Mouse (Mus musculus) kidney, embryonic 16.5 days (tissue): ENCODE results near the gene Mcu. TPM values are rescaled to one million over a fixed set of nuclear protein-coding genes. Genes with fewer than 3 reads are reported as not detected.

Source experiments
- ATAC-seq: fragments of 200-750 bp; cut with Nextera tagmentation; 2 replicates; pipeline ENCODE4 v1.8.0; 2017; ENCODE audit warnings: moderate TSS enrichment; ENCODE audit not compliant: low FRiP score, low TSS enrichment
- H3K27ac ChIP-seq: fragments of 300-500 bp; sonication (generic); 2 replicates; pipeline ENCODE4 v1.5.1; 2014; ENCODE audit warnings: low read length
- H3K27me3 ChIP-seq: fragments of 300-500 bp; sonication (generic); 2 replicates; pipeline ENCODE4 v1.6.1; 2014; ENCODE audit warnings: low read length, control low read depth, mixed read lengths; ENCODE audit not compliant: insufficient read depth
- H3K36me3 ChIP-seq: fragments of 300-500 bp; sonication (generic); 2 replicates; pipeline ENCODE4 v1.6.1; 2014; ENCODE audit warnings: low read length, control low read depth, mixed read lengths; ENCODE audit not compliant: insufficient read depth
- H3K4me1 ChIP-seq: fragments of 300-500 bp; sonication (generic); 2 replicates; pipeline ENCODE4 v1.6.1; 2014; ENCODE audit warnings: low read length, control low read depth, mixed read lengths; ENCODE audit not compliant: insufficient read depth
- H3K4me2 ChIP-seq: fragments of 300-500 bp; sonication (generic); replicated peaks from 2 replicates; pipeline ENCODE4 v1.6.1; 2014; ENCODE audit warnings: low read depth, low read length
- H3K4me3 ChIP-seq: fragments of 300-500 bp; sonication (generic); 2 replicates; pipeline ENCODE4 v1.5.1; 2014; ENCODE audit warnings: mild to moderate bottlenecking, low read length
- H3K9ac ChIP-seq: fragments of 300-500 bp; sonication (generic); replicated peaks from 2 replicates; pipeline ENCODE4 v1.6.1; 2014; ENCODE audit warnings: low read length
- H3K9me3 ChIP-seq: fragments of 300-500 bp; sonication (generic); 2 replicates; pipeline ENCODE4 v1.6.1; 2016; ENCODE audit warnings: low read length, control low read depth
- WGBS: fragments of 180-500 bp; shearing (Covaris S2); extraction: QIAGEN DNeasy Blood & Tissue Kit; methylation state at CpG from one replicate; pipeline ENCODE4 v1.1.7; 2014; 5-methylcytosine and 5-hydroxymethylcytosine counted together
- polyA plus RNA-seq: library from polyadenylated mRNA; unstranded; fragments of >200 nt; fragmentation: Nextera tagmentation; extraction: Ambion mirVana; gene quantifications from 2 replicates; pipeline ENCODE4 v1.2.1, GENCODE M21; 2015

The Mcu gene
- polyA plus RNA-seq, 1 experiment from 2014 or later, result 34.7 TPM

DNA sequence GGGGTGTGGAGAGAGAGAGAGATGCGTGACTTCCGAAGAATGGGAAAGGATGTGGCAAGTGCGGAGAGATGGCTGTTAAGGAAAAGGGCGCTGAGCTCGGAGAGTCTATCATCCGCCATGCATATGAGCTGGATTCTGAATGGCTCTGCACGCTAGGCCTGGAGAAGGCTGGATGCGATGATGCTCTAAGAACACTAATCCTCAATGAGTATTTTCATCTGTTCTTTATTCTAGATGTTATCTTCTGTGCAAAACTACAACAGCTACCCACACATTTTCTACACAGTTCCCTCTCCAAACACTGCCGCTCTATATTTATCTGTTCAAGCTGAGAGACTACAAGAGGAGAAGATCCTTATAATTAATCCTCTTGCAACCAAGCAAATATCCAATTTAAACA lies 25.9 kb downstream of the Mcu start:
- Histone ChIP-seq H3K4me2 (no peak overlapping the region), H3K4me1 (0 out of 2 replicates have a peak, but pooled peaks cover 4% of the 10 kb centered on the region), H3K4me3 (no peak overlapping the region), H3K36me3 (no peaks in the 10 kb centered on the region), H3K9me3 (no peaks in the 10 kb centered on the region), H3K9ac (no peak overlapping the region), H3K27me3 (no peaks in the 10 kb centered on the region), H3K27ac (no peak overlapping the region)
- ATAC-seq, result no peak
- WGBS, result 95% methylated on average over 9 of the region's 9 CpGs

DNA sequence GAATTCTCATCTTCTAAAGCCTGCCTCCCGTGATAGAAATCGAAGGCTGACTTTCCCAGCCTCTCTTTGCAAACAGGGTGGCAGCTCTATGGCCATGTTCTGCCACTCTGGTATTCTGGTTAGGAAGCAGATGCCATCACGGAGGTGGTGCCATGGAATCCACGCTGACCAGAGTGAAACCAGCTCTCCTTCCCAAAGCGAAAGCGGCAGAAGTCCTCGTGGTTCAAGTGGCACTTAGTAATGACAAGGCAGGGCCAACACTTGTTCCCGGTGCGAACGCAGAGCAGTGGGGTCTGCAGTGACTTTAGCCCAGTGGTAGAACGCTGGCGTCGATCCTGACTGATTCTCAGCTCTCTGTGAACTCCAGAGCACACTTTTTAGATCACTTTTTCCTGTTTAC lies 26.6 kb downstream of the Mcu start:
- H3K9ac ChIP-seq, result no peak overlapping the region
- ATAC-seq, result no peak
- no peaks in the 10 kb centered on the region for H3K27me3 ChIP-seq
- no peaks in the 10 kb centered on the region for H3K36me3 ChIP-seq
- H3K9me3 ChIP-seq, result no peaks in the 10 kb centered on the region
- 90% methylated on average over 13 of the region's 13 CpGs for WGBS
- no peak overlapping the region for H3K4me3 ChIP-seq
- H3K4me2 ChIP-seq, result no peak overlapping the region
- no peak overlapping the region for H3K27ac ChIP-seq
- 0 out of 2 replicates have a peak, but pooled peaks cover 4% of the 10 kb centered on the region for H3K4me1 ChIP-seq

DNA sequence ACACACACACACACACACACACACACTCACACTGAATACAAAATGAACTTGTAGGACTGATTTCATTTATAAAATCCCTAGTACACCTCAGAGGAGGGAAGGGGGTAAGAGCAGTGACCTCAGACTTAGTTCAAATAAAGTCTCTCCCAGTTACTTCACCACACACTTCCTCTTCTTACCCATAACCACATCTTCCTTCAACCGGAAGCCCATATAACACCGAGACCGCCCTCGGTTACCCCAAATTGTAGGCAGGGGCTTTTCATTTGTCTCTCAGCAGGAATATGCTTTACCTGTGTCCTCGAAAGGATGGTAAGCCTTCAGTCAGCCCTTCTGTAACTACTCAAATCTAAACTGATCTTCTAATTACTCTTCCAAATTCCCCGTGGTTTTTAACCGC lies 27.1 kb downstream of the Mcu start:
- H3K27me3 ChIP-seq, result no peaks in the 10 kb centered on the region
- H3K36me3 ChIP-seq, result no peaks in the 10 kb centered on the region
- H3K27ac ChIP-seq, result no peak overlapping the region
- no peak overlapping the region for H3K9ac ChIP-seq
- H3K4me3 ChIP-seq, result no peak overlapping the region
- H3K9me3 ChIP-seq, result no peaks in the 10 kb centered on the region
- no peak overlapping the region for H3K4me2 ChIP-seq
- no peak for ATAC-seq
- H3K4me1 ChIP-seq, result 0 out of 2 replicates have a peak, but pooled peaks cover 4% of the 10 kb centered on the region
- WGBS, result 89% methylated on average over 7 of the region's 7 CpGs

DNA sequence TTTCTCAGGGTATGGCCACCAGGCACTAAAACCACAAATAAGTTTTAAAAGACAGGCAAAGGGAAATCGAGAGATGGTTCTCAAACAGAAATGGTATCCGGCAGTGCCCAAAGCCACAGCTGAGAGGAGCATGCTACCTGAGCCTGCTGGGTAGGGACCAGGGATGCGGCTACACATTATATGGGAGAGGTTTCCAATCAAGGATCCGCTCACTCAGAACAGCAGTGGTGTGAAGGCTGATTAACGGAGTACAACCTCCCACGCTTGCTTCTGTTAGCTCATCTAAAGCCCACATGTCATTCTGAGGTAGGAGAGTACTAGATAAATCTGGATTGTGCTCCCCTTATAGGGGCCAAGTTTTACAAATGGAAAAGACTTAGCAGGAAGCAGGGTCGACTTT lies 28.4 kb downstream of the Mcu start:
- 50% methylated on average over 7 of the region's 7 CpGs for WGBS
- Histone ChIP-seq H3K36me3 (peaks cover 3% of the 10 kb centered on the region; the same call in 1 of the 2 replicates), H3K27me3 (no peaks in the 10 kb centered on the region)

DNA sequence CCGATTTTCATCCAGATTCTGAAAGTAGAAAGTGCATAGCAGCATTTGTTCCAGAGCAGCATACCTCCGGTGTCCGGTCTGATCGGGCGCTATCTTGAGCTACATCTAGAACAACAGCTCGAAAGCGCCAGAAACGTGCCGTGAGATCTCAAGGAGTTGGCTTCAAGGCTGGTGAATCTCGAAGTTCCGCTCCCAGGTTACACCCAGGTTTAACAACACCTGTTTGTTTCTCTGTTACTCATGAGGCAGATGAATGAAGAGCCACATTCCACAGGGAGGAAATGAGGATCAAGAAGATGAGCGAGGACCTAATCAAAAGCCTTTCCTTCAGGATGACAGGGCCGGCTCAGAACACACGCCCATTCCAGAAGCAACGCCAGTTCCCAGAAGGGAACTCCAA lies 29.7 kb downstream of the Mcu start:
- Histone ChIP-seq H3K27ac (no peak overlapping the region), H3K36me3 (peaks cover 4% of the 10 kb centered on the region; the same call in 1 of the 2 replicates), H3K4me1 (0 out of 2 replicates have a peak, but pooled peaks cover 4% of the 10 kb centered on the region), H3K27me3 (no peaks in the 10 kb centered on the region), H3K4me3 (no peak overlapping the region), H3K9ac (no peak overlapping the region), H3K9me3 (no peaks in the 10 kb centered on the region), H3K4me2 (no peak overlapping the region)
- WGBS, result 90% methylated on average over 15 of the region's 15 CpGs
- ATAC-seq, result no peak

More for the DNA sequence above, 28.4 kb downstream of the Mcu start:
- no peak overlapping the region for H3K9ac ChIP-seq
- peak; percentile 61; the same call in 1 of the 2 replicates for ATAC-seq
- no peak overlapping the region for H3K4me2 ChIP-seq
- H3K4me3 ChIP-seq, result no peak overlapping the region
- H3K27ac ChIP-seq, result no peak overlapping the region
- H3K4me1 ChIP-seq, result 0 out of 2 replicates have a peak, but pooled peaks cover 4% of the 10 kb centered on the region
- no peaks in the 10 kb centered on the region for H3K9me3 ChIP-seq

DNA sequence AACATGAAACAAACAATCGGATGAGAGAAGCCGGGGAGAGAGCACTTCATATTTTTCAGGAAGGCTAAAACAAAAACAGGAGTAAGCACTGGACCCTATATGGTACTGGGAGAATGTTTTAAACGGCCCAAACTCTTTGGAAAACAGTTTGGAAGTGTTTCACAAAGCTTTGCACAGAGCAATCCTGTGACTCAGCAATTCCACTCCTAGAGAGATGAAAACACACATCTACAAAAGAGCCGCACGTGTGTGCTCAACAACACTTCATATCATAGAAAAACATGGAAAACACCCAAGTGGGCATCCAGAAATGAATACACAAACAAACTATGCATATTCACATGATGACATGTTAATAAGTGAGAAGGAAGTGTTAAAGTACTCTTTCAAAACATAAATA lies 30.9 kb downstream of the Mcu start:
- Histone ChIP-seq H3K4me3 (no peak overlapping the region), H3K4me2 (no peak overlapping the region), H3K27ac (no peak overlapping the region), H3K4me1 (0 out of 2 replicates have a peak, but pooled peaks cover 4% of the 10 kb centered on the region), H3K9me3 (no peaks in the 10 kb centered on the region), H3K9ac (no peak overlapping the region), H3K27me3 (no peaks in the 10 kb centered on the region), H3K36me3 (peaks cover 4% of the 10 kb centered on the region; the same call in 1 of the 2 replicates)
- 92% methylated on average over 5 of the region's 5 CpGs for WGBS
- ATAC-seq, result no peak

DNA sequence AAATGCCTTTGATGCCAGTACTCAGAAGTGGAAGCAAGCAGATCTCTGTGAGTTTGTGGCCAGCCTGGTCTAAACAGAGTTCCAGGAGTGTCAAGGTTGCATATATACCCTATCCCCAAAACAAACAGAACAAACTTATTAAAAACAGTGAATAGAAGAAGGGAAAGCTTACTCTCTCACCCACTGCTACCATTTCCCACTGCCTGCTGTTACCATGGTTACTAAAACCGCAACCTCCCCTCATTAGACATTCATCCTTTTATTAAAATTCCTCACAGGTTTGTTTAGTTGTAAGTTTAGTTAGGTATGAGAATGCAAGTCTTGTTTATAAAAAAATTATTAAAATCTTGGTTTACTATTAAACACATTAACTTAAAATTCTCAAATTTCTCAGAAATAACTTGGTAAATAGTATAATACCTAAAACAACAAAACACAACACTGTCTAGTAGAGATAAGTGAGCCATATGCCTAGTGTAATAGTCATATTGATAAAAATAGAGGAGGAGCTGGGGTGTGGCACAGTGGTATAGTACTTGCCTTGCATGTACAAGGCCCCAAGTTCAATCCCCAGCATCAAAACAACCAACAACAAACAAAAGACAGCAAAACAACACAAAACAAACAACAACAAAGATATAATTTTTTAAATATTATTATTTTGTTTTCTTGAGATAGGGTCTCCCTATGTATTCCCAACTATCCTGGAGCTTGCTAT lies 34.5 kb downstream of the Mcu start:
- ATAC-seq, result no peak
- peaks cover 20% of the 10 kb centered on the region for H3K4me1 ChIP-seq
- no peak overlapping the region for H3K27ac ChIP-seq
- no peaks in the 10 kb centered on the region for H3K9me3 ChIP-seq
- H3K4me2 ChIP-seq, result no peak overlapping the region
- WGBS, result 97% methylated on average over 1 of the region's 1 CpGs
- H3K27me3 ChIP-seq, result no peaks in the 10 kb centered on the region
- H3K9ac ChIP-seq, result no peak overlapping the region
- H3K36me3 ChIP-seq, result peaks cover 4% of the 10 kb centered on the region; the same call in 1 of the 2 replicates
- H3K4me3 ChIP-seq, result no peak overlapping the region

DNA sequence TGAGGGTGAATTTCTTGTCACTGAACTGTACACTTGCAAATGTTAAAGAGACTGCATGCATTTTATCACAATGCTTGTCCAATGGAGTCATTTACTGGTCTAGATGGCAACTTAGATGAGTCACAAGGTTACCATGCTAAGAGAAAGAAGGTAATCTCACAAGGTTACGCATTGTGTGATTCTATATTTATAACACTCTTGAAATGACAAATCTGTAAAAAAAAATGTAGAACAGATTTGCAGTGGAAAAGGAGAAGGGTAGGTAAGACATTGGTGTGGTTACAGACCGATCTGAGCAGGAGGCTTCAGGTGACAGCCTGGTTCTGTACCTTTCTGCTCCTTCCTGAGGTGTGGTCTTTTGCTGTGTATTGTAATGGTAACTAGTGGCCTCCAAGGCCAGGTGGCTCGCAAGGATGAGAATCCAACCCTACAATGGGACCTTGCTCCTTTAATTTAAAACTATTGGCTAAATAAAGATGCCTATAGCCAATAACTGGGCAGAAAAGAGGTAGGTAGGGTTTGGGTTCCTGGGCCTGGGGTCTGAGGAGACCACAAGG lies 35.8 kb downstream of the Mcu start:
- WGBS, result 91% methylated on average over 3 of the region's 3 CpGs
- H3K4me3 ChIP-seq, result no peak overlapping the region
- H3K27ac ChIP-seq, result no peak overlapping the region
- H3K4me1 ChIP-seq, result peaks cover 21% of the 10 kb centered on the region
- H3K4me2 ChIP-seq, result no peak overlapping the region
- no peak for ATAC-seq
- H3K9me3 ChIP-seq, result no peaks in the 10 kb centered on the region
- H3K27me3 ChIP-seq, result no peaks in the 10 kb centered on the region
- no peak overlapping the region for H3K9ac ChIP-seq
- H3K36me3 ChIP-seq, result peaks cover 4% of the 10 kb centered on the region; the same call in 1 of the 2 replicates

DNA sequence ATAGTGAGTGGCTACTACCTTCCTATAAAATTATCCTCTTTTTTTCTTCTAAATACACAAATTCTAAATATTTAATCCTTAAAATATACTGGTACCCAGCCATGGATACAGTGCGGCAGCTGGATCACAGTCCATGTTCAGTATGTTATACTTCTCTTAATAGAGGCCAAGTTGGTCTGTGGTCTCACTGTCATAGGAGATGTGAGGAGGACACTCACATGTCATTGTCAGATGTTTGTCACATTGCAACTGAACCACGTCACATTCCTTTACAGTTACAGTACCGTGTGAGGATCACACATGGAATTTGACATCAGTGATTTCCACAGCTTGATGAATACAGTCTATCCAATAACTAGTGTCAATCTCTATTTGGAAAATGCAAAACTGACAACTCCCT lies 36.8 kb downstream of the Mcu start:
- ATAC-seq, result no peak
- Histone ChIP-seq H3K9ac (no peak overlapping the region), H3K27ac (no peak overlapping the region), H3K27me3 (no peaks in the 10 kb centered on the region), H3K36me3 (peaks cover 4% of the 10 kb centered on the region; the same call in 1 of the 2 replicates), H3K4me2 (no peak overlapping the region), H3K4me1 (peaks cover 21% of the 10 kb centered on the region), H3K9me3 (no peaks in the 10 kb centered on the region), H3K4me3 (no peak overlapping the region)
- 91% methylated on average over 3 of the region's 3 CpGs for WGBS
